Mouse (Mus musculus) MEL (cell line): ENCODE results near the gene Prdm11.

ENCODE experiments used
- CHD2 ChIP-seq: IDR thresholded peaks from 2 replicates; pipeline ENCODE4 v1.6.1; 2011; ENCODE audit warnings: low read length, improper control_type of control experiment
- CTCF ChIP-seq, 3 experiments: IDR thresholded peaks in 2 of 3; conservative IDR thresholded peaks in 1 of 3; 2 replicates each; pipeline ENCODE4 v1.5.1; 2011 to 2012; ENCODE audit warnings: low read length in 3 of 3, low read depth in 2 of 3, mild to moderate bottlenecking in 2 of 3, improper control_type of control experiment in 1 of 3, inconsistent platforms in 1 of 3, mixed read lengths in 1 of 3, moderate library complexity in 1 of 3; ENCODE audit not compliant: control insufficient read depth in 1 of 3, insufficient read depth in 1 of 3, poor library complexity in 1 of 3, severe bottlenecking in 1 of 3
- EP300 ChIP-seq, 2 experiments: IDR thresholded peaks; 2 replicates each; pipeline ENCODE4 v1.6.1; 2011; ENCODE audit warnings: improper control_type of control experiment in 2 of 2, low read length in 2 of 2, low read depth in 1 of 2, mild to moderate bottlenecking in 1 of 2
- GATA1 ChIP-seq: IDR thresholded peaks from 2 replicates; pipeline ENCODE4 v1.6.1; 2011; ENCODE audit warnings: low read depth, low read length, improper control_type of control experiment
- HCFC1 ChIP-seq: IDR thresholded peaks from 2 replicates; pipeline ENCODE4 v1.6.1; 2012; ENCODE audit warnings: low read depth, mild to moderate bottlenecking, inconsistent platforms, low read length, improper control_type of control experiment, moderate library complexity
- MXI1 ChIP-seq: IDR thresholded peaks from 2 replicates; pipeline ENCODE4 v1.6.1; 2011; ENCODE audit warnings: mild to moderate bottlenecking, low read depth, low read length, improper control_type of control experiment
- POLR2A ChIP-seq, 2 experiments: IDR thresholded peaks; 2 replicates each; pipeline ENCODE4 v1.6.1; 2011 to 2012; ENCODE audit warnings: low read length in 2 of 2, mild to moderate bottlenecking in 2 of 2, control low read depth in 1 of 2, improper control_type of control experiment in 1 of 2, low read depth in 1 of 2, moderate library complexity in 1 of 2; ENCODE audit not compliant: control insufficient read depth in 1 of 2, insufficient read depth in 1 of 2, poor library complexity in 1 of 2
- POLR2AphosphoS2 ChIP-seq: IDR thresholded peaks from 2 replicates; pipeline ENCODE4 v1.6.1; 2011; ENCODE audit warnings: low read length, improper control_type of control experiment
- POLR2AphosphoS5 ChIP-seq: IDR thresholded peaks from 2 replicates; pipeline ENCODE4 v1.6.1; 2012; ENCODE audit warnings: low read depth, borderline replicate concordance, mild to moderate bottlenecking, inconsistent platforms, low read length, moderate library complexity, mixed read lengths
- SIN3A ChIP-seq: IDR thresholded peaks from 2 replicates; pipeline ENCODE4 v1.6.1; 2012; ENCODE audit warnings: low read length, improper control_type of control experiment, inconsistent platforms
- TBP ChIP-seq: IDR thresholded peaks from 2 replicates; pipeline ENCODE4 v1.8.0; 2011; ENCODE audit warnings: low read depth, low read length, improper control_type of control experiment

GRCm38 (mm10) chr2:92985171-92985570, 60.8 kb downstream of the Prdm11 start:
- TF ChIP-seq GATA1 (no peak), TBP (no peak), POLR2A (IDR thresholded peaks at IDR 0.05; ENCODE audit: control insufficient read depth in 1 of 2, insufficient read depth in 1 of 2, low read depth in 1 of 2, low read length in 2 of 2, poor library complexity in 1 of 2) (no peak), POLR2AphosphoS5 (no peak), CTCF (IDR thresholded peaks at IDR 0.05 in 2 of 3, conservative IDR thresholded peaks at IDR 0.05 in 1 of 3; ENCODE audit: control insufficient read depth in 1 of 3, insufficient read depth in 1 of 3, low read depth in 2 of 3, low read length in 3 of 3, poor library complexity in 1 of 3, severe bottlenecking in 1 of 3) (no peak), EP300 (IDR thresholded peaks at IDR 0.05; ENCODE audit: low read depth in 1 of 2, low read length in 2 of 2) (no peak), POLR2AphosphoS2 (no peak), CHD2 (no peak), MXI1 (no peak), HCFC1 (no peak), SIN3A (no peak)
